Mouse (Mus musculus): Measurements from ENCODE around the gene Adcy2.

DNA sequence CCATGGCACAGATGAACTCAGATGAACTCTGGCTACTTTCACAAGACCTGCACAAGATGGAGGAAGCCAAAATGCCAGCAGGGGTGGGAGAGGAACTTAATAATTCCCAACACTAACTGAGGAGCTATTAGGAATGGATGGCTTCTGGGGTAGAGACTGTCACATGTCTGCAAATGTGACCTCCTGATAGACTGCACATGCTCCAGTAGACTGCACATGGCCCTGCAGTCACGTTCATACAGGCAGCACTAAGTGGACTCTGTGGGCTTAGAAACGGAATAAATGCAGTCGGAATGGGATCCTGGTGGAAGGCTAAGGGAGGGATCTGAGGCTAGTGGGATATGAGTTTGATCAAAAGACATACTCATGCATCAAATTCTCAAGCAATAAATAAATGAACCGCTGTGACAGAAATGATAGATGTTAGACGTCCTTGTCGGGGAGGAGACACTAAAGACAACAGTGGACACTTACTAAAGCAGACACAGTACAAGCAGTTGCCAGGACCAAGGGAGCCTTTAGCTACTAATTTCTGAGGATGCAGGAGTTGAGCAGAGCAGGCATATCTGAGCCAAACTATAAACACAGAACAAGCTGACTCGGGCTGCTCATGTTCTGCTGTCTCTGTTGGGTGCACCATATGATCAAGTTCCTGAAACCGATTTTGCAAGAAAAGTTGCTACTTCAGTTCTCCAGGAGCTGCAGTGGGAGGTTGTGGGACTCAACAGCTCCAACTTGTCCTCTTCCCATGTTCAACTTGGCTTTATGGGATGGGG is 211.9 kb downstream of the Adcy2 start:
- TF ChIP-seq CTCF (IDR thresholded peaks at IDR 0.05; ENCODE audit: control insufficient read depth, insufficient read depth, insufficient replicate concordance, low read depth, low read length) (no peak), POLR2A (IDR thresholded peaks at IDR 0.05; ENCODE audit: control insufficient read depth, low read depth, low read length) (no peak)
